Mouse (Mus musculus) frontal cortex, adult 2 months (tissue): ENCODE measurements at regions not wholly inside any gene's neighbourhood (a gene's known extent, or its start where the extent isn't known, plus 50 kb on each side); places are given as distances from the start of the nearest gene placed in this dataset.

ENCODE experiments used
- DNase-seq, 2 experiments: peaks; one replicate each; pipeline ENCODE4 v3.0.0; 2022; ENCODE audit warnings: low spot score in 1 of 2; ENCODE audit errors: extremely low spot score in 1 of 2

GRCm38 (mm10) chr3:83552516-83553139, 213.5 kb upstream of the Sfrp2 start:
- DNase-seq: no peak

GRCm38 (mm10) chr3:83553858-83554257, 212.3 kb upstream of the Sfrp2 start:
- no peak for DNase-seq

- DNase-seq: no peak
Observed at GRCm38 (mm10) chr3:83556788-83557515, 209.2 kb upstream of the Sfrp2 start.

GRCm38 (mm10) chr3:83562026-83562425, 204.1 kb upstream of the Sfrp2 start:
- no peak for DNase-seq

DNA sequence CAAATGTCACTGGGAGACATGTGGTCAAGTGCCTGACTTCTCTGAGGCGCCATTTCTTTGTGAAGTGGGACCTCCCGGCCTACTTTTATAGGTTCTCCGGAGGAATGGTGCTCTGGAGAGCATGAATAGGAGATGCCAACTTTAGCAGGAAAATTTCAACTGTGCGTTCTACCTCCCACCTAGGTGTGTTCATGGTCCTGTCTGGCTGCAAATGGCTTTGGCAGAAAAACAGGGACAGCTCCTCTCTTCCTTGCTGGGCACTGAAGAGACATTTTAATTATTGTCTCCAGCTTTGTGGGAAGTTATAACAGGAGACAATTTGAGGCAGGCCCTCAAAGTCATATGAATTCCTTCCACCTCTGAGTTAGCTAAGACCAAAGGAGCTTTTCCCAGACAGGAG, 190.6 kb upstream of the Sfrp2 start:
- DNase-seq: no peak

DNA sequence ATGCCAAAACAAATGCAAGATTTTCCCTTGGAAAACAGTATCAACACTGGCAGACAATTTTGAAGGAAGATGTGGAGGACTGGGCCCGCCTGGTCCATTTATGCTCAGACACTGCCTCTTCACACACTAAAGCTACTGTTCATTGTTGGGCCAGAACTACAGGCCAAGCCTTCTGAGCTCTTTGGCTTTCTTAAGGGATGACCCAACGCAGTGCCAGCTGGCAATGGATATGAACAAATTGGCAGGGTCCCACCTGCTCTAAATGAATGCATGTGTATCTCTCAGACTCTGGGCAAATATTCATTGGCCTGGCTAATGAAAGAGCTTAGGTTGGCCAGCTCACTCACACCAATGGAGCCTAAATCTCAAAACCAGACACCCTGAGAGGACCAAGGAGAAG, 190.0 kb upstream of the Sfrp2 start:
- peak; percentile 2 to 18 for DNase-seq

DNA sequence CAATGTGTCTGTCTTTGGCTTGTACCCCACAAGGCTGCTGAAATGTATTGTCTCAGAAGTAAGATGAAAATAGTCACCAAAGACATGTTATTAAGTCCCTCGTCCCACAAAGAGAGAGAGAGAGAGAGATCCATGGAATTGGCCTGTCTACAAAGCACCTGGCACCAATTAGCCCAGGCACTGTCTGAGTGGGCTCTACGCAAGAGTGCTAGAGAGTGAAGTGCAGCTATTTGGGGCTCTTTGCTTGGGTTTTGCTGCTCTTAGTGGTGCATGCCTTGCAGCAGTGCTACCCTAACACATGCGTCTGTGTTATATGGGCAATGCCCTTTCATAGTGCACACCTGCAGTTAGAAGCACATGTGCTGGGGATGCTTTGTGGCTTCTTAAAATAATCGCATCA, 185.4 kb upstream of the Sfrp2 start:
- DNase-seq: no peak

- no peak for DNase-seq
Observed at GRCm38 (mm10) chr3:83582256-83582655, 183.9 kb upstream of the Sfrp2 start.

DNA sequence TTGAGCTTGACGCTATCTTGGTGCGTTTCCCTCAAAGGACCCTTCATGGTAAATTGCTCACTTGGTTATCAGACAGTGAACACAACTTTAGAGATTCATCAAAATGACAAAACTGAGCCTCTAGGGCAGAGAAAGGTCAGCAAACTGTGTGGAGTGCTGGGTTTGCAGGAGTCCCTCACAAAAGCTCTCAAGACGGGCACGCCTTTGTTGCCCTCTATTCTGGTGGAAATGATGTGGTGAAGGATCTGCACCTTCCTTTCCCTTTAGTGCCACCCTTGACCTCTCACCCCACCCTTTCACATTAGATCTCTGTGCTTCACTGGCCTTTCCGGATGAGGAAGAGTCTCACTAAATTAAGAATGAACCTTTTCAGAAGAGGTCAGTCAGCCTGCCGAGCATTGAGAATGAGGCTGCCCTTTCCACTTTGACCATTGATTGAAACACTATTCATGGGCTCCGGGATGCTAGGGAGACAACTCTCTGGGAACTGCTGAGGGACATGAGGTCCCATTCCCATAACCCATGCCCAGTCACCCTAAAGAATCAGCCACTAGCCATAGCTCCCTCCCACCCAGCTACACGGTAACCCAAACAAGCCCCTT, 182.9 kb upstream of the Sfrp2 start:
- DNase-seq: no peak

- DNase-seq: no peak
Observed at GRCm38 (mm10) chr3:83586086-83586485, 180.0 kb upstream of the Sfrp2 start.

DNA sequence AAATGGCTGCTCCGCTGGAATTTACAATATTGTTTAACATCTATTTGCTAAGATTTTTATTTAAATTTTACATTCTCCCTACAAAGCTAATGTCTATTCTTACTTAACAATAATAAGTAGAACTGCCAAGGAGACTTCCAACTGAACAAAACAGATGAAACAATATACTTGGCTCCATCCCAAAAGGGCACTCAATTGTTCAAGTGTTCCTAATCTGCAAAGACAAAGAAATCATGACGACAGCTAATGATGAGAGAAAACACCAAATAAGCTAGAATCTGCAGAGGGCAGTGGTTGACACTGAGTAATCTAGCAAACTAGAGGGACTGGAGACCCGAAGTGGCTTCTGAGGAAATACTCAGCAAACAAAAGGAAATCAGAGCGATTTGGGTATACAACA, 179.6 kb upstream of the Sfrp2 start:
- DNase-seq: no peak

DNA sequence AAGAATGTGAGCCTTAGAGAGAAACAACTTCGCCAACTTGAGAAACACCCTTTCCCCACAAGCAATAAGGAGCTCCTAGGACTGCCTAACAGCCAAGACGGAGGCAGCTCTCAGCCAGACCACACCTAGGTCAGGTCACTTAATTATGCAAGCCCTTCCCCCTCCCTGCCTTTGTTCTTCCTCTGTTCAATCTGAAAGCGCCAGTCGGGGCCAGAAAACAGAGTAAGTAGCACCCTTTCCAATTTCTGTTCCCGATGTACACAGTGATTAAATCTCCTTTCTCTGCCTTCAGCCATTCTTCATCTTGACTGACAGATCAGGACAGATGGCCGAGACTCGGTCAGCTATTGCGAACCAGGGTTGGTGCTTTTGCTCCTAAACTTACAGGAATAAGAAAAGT, 177.0 kb upstream of the Sfrp2 start:
- no peak for DNase-seq

- DNase-seq: no peak
Observed at GRCm38 (mm10) chr3:83591206-83591605, 174.9 kb upstream of the Sfrp2 start.

- no peak for DNase-seq
Observed at GRCm38 (mm10) chr3:83593321-83593720, 172.8 kb upstream of the Sfrp2 start.

DNA sequence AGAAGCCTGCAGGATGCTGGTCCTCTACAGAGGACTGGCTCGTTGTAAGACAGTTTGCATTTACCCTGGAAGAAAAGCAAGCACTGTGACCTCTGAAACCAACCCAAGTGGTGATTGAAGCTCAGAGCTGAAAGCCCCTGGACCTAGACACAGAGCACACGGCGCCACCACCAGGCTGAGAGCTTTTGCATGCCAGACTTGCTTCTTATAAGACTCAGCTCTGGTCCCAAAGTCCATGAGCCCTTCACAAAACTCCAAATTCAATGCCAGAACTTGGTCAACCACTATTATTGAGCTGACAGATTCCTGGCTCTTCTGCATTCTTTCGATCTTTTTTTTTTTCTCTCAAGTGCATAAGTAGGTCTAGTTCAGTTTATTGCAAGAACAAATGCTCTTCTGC, 164.6 kb upstream of the Sfrp2 start:
- DNase-seq: no peak

DNA sequence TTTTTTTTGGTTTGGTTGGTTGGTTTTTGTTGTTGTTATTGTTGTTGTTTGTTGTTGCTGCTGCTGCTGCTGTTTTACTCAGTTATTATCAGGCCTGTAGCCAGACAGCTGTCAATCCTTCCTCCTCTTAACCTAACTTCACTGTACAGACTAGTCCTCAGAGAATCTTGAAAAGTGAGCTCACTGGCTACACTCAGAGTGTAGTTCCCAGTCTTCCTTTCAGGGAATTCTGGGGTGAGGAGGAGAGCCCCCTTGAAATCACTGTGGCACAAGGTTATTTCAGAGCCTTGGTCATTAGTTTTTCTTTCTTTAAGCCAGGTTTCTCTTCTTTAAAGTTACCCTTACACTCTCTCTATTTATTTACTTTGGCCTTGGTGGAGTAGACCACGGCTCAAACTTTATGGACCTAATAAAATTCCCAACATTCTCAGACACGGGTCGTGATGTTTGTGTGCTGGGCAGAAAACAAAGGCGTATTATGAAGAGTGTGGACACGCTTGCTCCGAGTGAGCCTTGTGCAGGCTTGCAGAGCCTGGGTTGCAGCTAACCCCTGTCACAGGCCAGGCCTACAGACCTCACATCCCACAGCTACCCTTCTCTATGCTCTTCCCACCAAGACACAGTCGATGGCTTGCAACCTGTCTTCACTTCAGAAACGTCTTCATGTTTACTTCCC, 156.9 kb upstream of the Sfrp2 start:
- no peak for DNase-seq

GRCm38 (mm10) chr3:83620435-83620834, 145.7 kb upstream of the Sfrp2 start:
- DNase-seq: no peak

GRCm38 (mm10) chr3:83633032-83633431, 133.1 kb upstream of the Sfrp2 start:
- DNase-seq: no peak

DNA sequence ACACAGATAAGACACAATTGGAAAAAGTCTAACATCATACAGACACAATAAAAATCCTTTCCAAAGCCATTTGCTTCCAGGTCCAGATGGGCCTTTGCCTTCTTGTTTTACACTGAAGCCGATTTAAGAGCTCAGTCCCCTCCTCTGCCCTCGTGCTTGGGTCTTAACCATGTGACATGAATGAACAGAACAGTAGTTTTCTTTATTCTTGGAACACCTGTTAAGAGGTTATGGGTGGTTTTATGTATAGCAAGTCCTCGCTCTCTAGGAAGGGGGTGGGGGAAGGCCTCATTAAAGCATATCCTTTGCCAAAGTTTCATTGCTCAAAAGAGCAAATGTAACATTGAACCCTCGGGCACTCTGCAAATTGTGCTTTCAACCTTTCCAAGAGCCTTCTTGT, 125.7 kb upstream of the Sfrp2 start:
- DNase-seq: no peak

DNA sequence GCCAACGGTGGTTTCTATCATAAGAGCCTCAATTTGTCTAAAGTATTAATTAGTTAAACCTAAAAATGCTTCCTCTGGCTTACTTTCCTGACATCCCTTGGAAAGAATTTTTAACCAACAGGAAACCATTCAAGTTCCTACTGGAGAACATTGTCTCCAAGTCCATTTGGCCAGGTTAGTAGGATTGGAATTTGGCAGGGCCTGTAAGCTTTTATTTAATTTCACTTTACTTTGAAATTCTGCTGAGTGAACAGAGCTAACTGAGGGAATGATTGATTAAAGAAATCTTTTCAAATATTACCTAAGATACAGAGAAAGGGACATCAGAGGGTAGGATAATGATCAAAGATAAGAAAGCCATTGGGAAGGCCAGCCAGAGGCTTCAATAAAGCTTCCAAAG, 102.4 kb upstream of the Sfrp2 start:
- no peak for DNase-seq

DNA sequence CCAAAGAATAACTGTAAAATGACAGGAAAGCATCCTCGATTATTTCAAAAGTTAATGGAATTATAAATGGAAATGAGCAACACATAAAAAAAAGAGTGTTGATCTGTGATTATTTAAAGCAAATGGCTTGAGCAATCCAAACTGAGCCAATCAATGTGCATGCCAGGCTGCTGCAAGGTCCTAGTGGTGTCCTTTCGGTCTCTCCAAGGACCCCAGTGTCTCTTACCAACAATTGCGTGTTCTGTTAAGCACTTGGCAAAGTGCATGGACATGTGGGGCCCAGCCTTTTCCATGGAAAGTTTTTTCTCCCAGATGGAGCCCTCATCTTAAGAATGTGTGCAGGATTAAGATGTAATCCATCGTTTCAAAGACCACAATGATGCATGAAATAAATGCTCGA, 90.0 kb upstream of the Sfrp2 start:
- DNase-seq: no peak

DNA sequence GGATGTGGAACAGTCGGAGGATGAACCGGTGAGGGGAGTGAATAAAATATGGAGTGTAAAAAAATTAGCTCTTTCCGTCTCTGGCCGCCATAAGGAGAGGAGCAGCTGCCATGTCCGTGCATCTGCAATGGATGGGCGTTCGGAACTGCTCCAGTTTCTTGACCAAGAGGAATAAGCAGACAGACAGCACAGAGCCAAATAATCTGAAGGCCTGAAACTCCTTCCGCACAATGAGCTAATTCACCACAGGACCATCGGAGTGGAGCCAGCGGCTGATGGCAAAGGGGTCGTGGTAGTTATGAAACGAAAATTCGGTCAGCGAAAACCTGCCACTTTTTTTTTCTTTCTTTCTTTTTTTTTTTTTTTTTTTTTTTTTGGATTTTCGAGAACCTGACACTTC, 79.5 kb upstream of the Sfrp2 start:
- no peak for DNase-seq
